Mouse (Mus musculus) left cerebral cortex, adult 8-10 months (tissue): ENCODE results near the gene Lcn4. TPM values are rescaled to one million over a fixed set of nuclear protein-coding genes. Genes with fewer than 3 reads are reported as not detected.

ENCODE experiments used
- DNase-seq, 2 experiments: peaks; one replicate each; pipeline ENCODE4 v3.0.0; 2022; ENCODE audit warnings: low spot score in 2 of 2
- total RNA-seq, 4 experiments: library from RNA; stranded (reverse); gene quantifications; 2 replicates each; pipeline ENCODE4 v1.2.4; 2022

The Lcn4 gene
- total RNA-seq, 4 experiments from 2014 or later: not detected

- no peak for DNase-seq
Observed at GRCm38 (mm10) chr2:26634629-26635488, 36.2 kb downstream of the Lcn4 start.

- no peak for DNase-seq
Observed at GRCm38 (mm10) chr2:26633953-26634530, 37.0 kb downstream of the Lcn4 start.

DNA sequence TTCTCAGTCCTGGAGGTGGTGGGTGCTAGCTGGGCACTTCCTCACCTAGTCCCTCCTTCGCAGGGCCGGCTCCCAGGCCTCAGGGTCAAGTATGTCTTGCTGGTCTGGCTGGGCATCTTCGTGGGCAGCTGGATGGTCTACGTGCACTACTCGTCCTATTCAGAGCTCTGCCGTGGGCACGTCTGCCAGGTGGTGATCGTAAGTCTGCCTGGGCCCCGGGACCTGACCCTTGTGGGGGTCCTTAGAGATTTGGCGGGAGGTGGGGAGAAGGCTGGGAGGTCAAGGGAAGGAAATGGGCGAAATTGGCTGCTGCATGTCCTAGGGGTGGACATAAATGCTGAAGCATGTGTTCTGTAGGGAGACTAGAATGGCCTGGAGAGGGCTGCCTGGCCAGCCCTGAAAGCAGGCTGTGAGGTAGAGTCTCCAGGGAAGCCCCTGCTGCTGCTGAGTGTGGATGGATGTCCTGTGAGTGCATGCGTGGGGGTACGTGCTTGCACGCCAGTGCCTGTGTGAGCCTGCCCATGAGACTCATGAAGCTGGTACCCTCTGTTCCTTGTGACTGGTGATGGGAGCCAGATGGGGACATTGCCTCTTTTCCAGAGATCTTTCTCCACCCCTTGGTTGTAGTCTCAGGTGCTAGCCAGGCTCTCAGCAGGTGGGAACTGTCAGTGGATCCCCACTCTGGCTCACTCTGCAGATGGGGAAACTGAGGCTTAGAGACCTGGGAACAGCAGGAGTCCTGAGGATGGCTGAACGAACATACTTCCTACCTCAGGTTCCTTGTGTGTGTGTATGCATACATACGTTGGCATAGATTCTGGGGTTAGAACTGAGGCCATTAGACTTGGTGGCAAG, 38.3 kb downstream of the Lcn4 start:
- no peak for DNase-seq

DNA sequence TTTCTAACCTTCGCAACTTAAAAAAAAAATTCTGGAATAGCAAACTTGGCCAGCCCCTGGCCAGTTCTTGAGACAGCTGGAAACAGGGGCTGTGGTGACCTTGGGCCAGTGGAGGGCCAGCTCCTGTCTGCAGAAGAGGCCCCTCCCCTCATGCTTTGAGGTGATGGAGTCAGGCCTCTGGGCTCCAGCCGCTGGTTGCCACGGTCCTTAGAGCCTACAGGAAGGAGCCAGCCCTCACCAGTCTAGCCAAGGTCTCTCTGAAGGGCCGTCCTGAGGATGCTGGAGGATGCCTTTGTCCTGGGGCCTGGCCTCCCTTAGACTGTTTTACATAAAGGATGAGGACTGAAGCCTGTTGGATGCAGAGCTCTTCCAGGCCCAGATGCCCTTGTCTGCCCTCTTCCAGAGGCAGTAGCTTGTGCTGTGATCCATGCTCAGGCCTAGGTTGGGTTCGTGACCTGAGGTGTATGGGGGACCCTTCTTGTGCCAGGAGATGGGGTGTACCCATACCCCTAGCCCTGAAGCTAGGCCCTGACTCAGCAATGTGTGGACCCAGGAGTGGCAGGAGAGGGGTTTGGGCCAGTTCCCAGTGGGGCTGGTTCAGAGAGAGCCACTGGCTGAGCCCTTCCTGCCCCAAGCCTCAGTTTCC, 42.2 kb downstream of the Lcn4 start:
- no peak for DNase-seq

- DNase-seq: peak; percentile 60 to 89
Observed at GRCm38 (mm10) chr2:26627921-26628739, 43.0 kb downstream of the Lcn4 start, which contains the start of gene Fam69b. TSS of gene Fam69b (plus strand) at chr2:26628457.

DNA sequence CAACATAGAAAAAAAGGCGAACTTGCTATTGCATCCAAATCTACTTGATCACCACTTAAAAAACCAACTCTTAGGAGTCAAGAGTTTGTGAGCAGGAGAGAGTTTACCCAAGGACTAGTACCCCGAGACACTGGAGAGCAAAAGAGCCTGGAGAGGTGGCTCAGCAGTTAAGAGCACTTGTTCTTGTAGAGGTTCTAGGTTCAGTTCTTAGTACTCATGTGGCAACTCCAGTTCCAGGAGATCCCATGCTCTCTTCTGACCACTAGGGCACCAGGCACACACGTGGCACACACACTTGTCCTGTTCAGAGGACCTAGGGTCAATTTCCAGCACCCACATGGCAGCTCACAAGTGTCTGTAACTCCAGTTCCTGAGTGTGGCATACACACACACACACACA, 45.0 kb downstream of the Lcn4 start:
- DNase-seq: no peak

DNA sequence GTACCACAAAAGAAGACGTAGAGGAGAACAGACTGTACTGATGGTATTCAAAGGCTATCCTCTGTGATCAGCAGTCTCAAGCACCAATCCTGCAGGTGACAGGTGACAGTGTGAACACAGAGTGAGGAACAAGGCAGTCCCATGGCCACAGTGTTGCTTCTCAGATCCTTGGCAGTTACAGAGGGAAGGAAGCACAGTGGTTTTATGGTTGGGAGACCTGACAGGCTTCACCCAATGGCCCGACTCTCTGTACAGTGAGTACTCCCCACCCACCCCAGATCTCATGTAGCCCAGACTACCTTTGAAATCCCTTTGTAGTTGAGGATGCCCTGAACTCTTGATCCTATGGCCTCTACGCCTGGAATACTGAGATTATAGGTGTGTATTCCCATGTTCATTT, 45.7 kb downstream of the Lcn4 start:
- no peak for DNase-seq

DNA sequence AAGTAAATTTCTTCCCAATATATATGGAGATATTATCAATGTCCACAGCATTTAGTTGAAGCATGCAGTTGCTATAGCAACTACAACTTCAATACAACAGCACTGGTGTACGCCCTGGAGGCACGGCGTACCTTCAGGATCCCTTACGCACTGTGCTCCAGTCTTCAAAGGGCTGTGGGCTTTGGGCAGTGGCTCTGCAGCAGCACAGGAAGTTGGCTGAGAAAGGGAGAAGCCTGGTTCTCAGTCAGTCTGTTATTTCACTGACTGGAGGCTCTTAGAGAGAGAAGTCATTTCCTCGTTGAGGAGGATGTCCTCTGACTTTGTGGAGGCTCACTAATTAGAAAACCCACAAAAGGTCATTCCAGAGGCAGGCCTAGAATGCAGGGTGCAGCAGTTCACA, 48.1 kb downstream of the Lcn4 start:
- no peak for DNase-seq

DNA sequence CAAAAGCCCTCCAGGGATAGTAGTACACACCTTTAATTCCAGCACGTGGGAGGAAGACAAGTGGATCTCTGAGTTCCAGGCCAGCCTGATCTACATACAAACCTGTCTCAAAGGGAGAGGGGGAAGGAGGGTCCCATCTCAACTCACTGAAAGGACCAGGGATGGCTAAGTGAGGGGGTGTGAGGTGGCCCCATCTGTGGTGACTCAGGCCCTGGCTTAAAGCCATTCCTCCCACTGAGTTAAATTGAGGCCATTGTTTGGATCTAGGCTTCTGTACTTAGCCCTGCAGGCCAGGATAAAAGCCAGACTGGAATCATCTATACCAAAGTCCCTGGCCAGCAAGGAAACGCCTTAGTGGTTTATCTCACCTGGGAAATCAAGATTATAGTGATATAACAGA, 49.8 kb downstream of the Lcn4 start:
- no peak for DNase-seq

GRCm38 (mm10) chr2:26617928-26618327, 53.2 kb downstream of the Lcn4 start:
- DNase-seq: no peak

Other genes with a start within 250 kb of the Lcn4 start
- gene Sec16a, start 226.1 kb downstream of the Lcn4 start, total RNA-seq: 10 to 100 TPM; 41.2 to 50.9 (median 43.0) TPM
- gene Notch1, start 154.6 kb downstream of the Lcn4 start, total RNA-seq: 10 to 100 TPM; 23.3 to 28.8 (median 26.6) TPM
- 10 to 100 TPM; 63.8 to 88.2 (median 66.2) TPM for gene Egfl7, start 91.3 kb downstream of the Lcn4 start, total RNA-seq
- gene Gm20532, start 84.6 kb downstream of the Lcn4 start, total RNA-seq: not detected
- gene Agpat2, start 66.9 kb downstream of the Lcn4 start, total RNA-seq: 1 to 10 TPM; 1.5 to 3.9 (median 3.6) TPM
- 10 to 100 TPM; 69.1 to 74.8 (median 73.2) TPM for gene Fam69b, start 42.8 kb downstream of the Lcn4 start, total RNA-seq
- gene Abo, start 193.7 kb upstream of the Lcn4 start, total RNA-seq: not detected
- gene Surf6, start 231.6 kb upstream of the Lcn4 start, total RNA-seq: 10 to 100 TPM; 20.4 to 26.5 (median 25.8) TPM
- 10 to 100 TPM; 46.7 to 55.4 (median 50.1) TPM for gene Med22, start 239.4 kb upstream of the Lcn4 start, total RNA-seq
- 100 to 1,000 TPM; 215 to 270 (median 238) TPM for gene Rpl7a, start 239.5 kb upstream of the Lcn4 start, total RNA-seq
- 10 to 100 TPM; 33.1 to 38.0 (median 36.3) TPM for gene Surf2, start 245.1 kb upstream of the Lcn4 start, total RNA-seq
- 100 to 1,000 TPM; 116 to 127 (median 120) TPM for gene Surf1, start 245.2 kb upstream of the Lcn4 start, total RNA-seq